Mouse (Mus musculus) spleen, postnatal 4 days (tissue): Measurements from ENCODE around the gene Marc2.

Experiments
- DNase-seq, 2 experiments: peaks; one replicate each; pipeline ENCODE4 v3.0.0; 2022; ENCODE audit warnings: low spot score in 2 of 2

Gene Marc2

DNA sequence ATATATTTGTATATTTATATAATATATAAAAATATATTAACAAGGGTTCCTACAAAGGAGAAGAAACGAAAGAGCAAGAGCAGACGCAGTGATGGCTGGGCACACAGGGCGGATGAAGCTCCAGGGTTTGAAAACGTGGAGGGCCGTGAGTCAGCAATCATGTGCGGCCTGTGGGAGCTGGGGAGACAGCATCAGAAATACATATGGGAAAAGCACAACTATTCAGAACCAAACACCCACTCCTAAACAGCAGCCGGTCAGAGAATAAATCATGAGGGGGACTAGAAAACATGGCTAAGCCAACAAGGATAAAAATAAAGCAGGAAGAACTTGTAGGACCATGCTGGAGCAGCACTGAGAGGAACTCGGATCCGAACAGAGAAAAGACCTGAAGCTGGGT is 11.0 kb upstream of the Marc2 start:
- no peak for DNase-seq

DNA sequence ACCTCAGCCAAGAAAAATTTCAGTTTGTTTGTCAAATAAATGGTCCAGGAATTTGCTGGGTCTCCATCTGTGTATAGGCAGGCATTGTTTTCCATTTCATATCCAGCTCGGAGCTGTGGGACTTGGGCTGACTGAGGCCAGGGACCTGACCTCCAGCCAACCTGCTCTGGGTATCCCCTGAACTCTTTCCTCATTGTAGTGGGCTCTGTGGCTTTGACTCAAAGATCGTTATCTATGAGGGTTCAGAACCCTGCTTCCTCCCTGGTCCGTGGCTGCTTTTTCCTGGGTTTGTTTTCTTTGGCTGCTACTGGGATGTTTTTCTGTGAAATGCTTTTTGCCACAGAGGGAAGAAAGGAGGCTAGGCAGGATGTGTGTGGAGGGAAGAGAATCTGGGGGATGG is 7.7 kb upstream of the Marc2 start:
- no peak for DNase-seq

DNA sequence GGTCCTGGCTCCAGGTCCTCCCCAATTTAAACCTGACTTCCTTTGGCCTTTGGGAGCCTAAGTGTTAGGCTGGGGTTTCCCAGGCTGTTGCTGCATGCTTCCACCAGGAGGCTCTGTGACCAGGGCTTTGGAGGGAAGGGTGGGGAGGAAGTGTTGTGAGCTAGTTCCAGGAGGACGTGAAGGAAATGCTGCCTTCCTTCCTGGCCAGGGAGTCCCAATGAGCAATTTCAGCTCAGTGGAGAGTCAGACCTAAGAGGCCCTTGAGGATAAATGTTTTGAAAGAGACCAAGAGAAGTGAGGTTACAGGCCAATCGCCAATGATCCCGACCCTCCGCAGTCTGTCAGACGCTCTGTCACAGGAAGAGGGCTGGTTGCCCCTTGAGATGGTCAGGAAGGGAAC is 7.1 kb upstream of the Marc2 start:
- DNase-seq = peak; percentile 67 to 83

DNA sequence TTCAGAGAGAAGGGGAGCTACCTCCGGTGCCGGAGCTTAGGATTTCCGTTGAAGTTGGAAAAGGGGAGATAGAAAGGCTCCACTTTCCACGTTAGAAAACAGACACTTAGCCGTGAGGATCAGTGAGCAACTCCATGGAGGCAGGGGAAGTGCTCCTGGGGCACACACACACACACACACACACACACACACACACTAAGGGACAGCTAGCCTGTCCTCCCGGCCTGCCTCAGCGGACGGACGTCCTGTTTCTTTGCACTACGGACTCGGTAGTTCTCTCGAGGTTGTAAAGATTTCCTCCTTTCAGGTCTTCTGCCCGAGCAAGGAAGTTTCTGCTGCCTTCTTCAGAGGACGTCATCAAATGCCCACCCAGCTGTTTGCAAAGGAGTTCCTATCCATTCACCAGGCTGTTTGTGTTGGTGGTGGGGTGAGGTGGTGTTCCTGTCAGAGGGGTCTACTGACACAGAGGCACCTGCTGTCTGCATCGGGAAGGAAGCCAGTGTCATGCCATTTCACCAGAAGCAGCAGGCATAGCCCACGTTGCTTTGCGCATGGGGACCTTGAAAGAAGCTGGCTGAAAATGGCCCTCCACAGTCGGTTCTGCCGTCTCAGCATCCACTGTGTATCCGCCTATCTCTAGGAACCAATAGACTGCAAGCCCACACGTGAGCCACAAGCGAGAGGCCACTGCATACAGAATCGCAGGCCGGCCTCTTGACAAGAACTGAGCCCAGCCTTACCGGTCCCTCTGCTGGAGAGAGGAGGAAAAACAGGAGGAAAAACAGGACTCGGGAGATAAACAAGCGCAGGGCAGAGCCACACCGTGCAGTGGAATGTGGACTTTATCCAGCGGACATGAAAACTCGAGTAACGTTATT is 5.7 kb upstream of the Marc2 start:
- peak; percentile 75 to 83 for DNase-seq

DNA sequence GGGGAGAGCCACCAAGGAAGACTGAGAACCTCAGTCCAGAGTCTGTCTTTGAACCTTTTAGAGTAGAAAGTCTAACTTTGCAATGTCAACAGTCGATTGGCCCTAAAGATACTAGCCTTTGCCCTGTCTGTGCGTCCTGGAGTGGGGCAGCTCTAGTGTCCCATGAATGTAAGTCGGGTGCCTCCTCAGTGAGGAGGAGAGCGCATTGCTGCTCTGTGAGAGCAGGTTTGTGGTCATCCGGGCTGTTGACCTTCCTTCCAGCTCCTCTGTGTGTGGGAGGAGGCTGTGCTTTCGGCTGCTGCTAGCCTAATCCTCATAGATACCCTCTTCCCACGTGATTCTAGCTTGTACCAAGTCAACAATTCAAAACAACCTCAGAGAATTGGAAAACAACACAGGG is 4.9 kb upstream of the Marc2 start:
- DNase-seq = no peak

DNA sequence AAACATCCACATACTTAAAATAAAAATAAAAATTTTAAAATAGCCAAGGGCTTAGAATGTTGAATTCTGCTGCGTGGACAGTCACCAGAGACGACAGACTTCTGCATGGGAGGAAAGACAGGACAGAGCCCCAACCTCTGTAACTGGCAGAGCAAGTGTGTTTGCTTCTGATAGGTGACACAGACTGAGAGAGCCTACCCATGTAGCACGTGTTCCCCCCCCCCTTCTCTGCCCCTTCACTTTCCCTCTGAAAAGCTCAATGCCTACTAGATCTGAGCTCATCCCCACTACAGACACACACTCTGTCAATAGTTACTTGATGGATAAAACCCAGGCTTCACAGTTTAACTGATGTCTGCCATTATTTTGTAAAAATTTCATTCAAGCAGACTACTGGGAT is 722 bp upstream of the Marc2 start:
- no peak for DNase-seq

DNA sequence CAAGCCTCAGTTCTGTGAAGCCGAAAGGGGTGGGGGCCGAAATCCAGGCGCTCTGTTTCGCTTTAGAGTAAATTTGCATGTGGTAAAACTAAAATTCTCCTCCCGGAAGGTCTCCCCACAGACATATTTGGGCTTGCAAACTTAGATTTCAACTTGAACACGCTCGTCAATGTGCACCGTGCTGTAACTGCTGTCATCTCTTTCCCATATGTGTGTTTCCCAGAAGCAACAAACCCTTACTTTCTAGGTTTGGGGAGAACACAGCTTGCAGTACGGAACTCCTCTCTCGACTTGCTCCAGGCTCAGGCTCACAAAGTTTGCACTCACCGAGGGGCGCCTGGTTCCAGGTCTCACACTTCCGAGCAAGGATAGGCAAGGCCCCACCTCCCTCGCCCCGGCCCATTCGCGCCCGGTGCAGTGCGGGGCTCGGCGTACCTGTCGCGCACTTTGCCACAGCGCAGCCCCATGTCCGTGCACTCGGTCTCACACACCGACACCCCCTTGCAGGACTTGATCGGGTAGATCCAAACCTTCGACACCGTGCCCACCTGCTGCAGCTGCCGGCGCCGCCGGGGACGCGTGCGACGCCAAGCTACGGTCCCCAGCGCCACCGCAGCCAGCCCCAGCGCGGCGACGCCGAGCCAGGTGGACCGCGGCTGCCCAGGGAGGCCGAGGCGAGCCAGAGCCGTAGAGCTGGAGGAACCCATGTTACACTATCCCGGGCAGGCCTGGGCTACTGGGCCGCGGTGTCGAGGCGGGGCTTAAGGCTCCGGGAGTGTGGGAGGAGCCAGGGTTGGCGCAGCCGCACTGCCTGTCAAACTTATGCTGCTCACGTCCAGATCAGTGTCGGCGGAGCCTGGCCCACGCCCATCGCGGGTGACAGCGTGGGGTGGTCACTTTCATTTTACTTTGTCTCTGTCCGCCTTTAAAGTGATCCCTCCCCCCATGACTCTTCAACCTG is 860 bp downstream of the Marc2 start:
- DNase-seq = peak; percentile 90 to 93

DNA sequence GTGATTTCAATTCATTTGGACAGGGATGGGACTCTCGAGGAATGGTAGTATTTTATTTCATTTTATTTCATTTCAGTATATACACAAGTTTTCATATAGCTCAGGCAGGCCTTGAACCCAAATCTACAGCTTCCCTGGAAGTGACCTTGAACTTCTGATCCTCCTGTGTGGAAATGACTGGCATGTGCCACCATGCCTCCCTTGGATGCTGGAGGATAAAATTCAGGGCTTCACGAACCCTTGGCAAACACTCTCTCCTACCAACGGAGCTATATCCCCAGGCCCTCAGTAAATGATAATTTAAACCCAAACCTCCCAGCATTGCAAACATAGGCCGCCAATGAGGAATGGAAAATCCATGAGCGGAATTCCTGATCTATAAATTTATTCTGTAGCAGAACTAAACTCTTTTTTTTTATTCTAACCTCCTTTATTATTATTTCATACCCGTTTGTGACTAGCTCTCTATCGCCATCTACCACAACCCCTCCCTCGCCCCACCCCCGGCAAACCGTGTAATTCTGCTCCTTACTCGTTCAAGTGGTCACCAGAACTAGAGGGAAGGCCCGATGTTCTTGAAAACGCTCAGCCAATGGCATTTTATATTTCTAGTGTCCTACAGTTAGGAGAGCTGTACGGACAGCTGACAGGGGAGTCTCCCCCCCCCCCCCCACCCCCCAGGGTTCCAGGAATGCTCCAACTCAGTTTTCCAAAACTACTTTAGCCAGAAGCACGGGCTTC is 1.8 kb downstream of the Marc2 start:
- DNase-seq = peak; percentile 37 to 69

DNA sequence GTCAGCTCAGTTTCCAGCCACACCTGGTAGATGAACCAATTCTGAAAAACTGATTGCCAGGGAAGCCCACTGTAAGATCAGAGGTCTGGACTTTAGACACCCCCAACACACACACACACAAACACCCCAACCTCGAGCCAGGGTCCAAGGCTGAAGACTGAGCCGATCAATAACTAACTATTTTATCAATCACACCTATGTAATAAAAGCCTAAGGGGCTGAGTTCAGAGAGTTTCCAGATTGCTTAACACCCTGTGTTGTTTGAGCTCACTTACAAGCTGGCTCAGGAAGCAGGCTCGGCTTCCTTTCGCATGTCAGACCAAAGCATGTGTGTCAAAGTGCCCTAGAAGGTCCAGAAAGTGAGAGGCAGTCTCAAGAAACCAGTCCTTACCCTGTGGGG is 8.6 kb downstream of the Marc2 start:
- DNase-seq = no peak

DNA sequence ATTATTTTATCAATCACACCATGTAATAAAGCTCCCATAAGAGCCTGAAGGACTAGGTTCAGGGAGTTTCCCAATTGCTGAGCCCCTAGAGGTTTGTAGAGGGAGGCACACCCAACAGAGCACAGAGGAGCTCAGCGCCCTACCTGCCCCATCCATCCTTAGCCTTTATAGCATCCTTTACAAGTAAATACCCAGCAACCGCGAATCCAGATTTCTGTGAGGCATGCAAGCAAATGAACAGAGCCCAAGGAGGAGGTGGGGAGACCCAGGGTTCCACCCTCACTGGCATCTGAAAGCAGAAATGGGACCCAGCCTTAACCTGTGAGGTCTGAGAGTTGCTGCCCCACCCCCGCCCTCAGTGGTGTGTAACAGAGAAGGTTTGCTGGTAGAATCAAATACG is 9.9 kb downstream of the Marc2 start:
- no peak for DNase-seq

DNA sequence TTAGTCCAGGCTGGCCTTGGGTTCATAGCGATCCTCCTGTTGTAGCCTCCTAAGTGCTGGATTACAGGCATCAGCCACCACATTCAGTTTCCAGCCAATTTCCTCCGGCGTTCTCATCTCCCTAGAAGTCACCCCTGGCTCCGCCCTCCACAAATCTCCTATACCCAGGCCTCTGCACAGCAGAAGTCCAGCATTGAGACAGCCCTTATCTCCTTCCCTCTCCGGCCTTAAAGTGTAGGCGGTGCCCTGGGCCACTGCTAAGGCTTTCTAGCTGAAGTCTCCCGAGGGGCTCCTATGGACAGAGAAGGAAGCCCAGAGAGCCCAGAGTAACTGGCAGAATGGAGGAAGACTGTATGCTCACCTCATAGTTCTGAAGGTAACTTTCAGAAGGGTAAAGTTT is 12.8 kb downstream of the Marc2 start:
- DNase-seq = no peak

DNA sequence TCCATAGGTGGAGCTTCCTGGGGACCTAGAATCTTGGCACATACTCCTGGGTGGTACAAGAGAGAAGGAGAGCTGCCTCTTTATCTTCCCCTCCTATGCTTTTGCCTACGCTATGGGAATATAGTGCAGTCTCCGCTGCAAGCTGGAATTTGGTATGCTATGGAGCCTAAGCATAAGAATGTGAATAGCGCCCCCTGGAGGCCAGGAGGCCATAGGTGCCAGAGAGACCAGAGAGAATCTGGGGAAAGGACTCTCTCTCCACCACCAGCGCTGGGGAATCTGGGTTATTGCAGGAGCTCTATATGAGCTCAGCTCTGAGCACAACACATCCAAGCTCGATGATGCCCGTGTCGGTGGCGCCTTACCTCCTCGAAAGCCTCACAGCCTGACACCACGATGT is 14.0 kb downstream of the Marc2 start:
- DNase-seq = no peak

DNA sequence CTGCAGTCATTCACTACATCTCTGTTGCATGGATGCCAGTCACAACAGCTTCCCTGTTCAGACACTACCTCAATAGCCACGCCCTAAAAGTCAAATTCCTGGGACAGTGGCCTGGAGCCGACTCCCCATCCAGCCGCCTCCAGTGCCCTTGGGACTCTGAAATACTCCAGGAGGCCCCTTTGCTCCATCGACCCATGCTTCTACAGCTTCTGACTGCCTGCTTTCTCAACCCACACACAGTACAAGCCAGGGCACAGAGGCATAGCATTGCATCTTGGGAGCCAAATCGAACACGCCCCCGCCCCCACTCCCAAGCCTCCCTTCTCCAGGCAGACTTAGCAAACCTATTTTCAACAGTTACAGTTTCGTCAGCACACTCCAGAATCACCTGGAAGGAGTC is 16.4 kb downstream of the Marc2 start:
- DNase-seq = no peak

DNA sequence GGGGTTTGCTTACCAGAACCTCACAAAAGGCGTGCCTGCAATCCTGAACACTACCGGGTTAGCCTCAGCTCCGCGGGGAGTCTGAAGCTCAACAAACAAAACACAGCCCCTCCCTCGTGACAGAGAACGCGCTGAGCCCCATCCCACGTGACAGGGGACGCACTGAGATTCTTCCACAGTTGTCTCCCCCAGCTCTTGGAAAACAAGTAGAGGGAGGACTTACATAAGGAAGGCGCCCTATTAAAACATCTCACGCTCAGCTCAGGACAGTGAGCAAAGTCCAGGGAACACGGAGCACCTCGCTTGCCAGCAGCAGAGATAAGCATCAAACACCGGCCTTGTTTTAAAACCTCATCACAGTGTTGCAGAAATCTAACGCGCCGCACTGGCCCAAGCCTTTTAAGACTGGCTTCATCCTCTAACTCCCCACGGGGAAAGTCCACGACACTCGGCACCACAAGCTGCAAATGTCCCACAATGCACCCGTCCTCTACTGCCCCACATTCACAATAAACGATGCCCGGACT is 19.0 kb downstream of the Marc2 start:
- no peak for DNase-seq

DNA sequence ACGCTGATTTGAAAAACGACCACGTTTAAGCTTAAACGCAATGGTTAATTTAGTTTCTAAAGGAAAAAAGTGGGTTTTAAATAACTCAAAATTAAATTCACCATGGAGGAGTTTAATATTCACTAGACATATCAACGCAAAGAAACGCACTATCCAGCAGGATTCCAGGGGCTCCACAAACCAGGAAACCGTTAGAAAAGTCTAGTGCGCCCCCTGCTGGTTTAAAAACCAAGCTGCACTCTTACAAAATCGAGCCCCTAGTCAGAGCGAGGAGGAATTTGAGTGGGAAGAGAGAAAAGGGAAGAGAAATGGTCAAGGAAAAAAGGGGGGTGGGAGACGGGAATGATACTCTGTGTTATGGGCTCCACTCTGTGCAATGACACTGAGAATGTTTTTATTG is 21.2 kb downstream of the Marc2 start:
- peak in 1 of 2 experiments; percentile 73 for DNase-seq

DNA sequence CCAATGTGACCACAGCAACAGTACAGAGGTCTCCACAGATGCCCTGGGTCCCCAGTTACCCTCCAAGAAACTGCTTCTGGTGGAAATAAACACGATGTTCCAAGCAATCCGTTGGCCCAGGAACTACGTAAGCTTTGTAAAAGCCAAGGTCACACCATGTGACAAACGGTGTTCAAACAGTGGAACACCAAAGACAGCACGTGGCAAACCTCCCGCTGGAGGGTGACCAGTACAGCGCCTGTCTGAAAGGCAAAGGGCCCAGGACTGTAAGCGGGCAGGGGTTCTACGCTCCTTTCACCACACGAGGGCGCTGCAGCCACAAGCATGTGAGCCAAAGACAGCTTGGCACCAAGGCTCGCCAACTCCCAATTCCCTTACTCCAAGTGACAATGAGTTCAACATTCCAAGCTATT is 21.8 kb downstream of the Marc2 start:
- DNase-seq = peak; percentile 83 to 96

DNA sequence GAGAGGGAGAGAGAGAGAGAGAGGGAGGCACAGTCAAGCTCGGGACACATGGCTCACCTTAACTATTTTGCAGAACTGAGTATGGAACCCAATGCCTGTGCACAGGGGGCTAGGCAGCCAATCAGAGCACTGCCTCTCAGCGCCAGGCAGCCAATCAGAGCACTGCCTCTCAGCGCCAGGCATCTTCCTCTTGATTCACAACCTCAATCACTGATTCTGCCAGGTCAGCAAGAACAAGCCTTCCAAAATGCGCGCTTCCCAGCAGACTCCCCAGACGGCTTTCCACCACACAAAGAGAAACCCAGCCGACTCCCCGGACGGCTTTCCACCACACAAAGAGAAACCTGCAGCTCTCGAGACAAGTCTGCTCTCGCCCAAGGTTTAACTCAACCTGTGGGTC is 23.6 kb downstream of the Marc2 start:
- no peak for DNase-seq

DNA sequence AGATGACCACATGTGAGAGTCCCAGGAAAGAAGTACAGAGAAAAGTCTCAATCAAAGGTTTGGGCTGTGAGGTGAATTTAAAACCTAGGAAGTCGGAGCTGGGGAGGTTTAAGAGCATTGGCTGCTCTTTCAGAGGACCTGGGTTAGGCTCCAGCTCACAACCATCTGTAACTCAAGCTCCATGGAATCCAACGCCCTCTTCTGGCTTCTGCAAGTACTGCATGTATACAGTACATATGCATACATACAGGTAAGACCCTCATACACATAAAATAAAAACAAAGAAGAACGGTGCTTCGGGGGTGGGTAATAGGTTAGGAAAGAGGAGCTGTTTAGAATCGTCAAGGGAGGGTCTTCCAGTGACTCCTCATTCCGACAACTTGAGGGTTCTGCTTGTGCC is 28.5 kb downstream of the Marc2 start:
- DNase-seq = no peak

DNA sequence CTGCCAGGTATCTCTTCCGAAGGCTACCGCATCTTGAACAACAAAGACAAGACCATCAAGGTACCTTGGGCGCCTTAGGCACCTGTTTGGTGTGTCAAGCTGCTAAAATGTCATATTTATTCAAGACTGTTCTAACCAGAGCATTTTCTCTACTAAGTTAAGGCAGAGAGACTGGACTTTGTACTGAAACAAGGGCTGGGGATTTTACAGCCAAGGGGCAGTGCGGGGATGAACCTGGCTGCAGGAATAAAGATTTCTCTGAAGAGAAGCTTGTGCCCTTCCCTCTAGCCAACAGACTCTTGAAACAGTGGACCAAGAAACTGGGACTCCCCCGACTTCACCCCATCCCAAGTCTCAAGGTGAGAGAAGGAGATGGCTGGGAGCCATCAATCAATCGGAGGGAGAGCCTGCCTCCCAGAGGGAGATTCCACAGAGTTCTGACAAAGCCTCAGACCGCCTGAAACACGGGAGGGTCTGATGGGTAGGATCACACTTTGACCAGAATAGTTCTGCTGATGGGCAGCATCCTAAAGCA is 34.5 kb downstream of the Marc2 start:
- no peak for DNase-seq

DNA sequence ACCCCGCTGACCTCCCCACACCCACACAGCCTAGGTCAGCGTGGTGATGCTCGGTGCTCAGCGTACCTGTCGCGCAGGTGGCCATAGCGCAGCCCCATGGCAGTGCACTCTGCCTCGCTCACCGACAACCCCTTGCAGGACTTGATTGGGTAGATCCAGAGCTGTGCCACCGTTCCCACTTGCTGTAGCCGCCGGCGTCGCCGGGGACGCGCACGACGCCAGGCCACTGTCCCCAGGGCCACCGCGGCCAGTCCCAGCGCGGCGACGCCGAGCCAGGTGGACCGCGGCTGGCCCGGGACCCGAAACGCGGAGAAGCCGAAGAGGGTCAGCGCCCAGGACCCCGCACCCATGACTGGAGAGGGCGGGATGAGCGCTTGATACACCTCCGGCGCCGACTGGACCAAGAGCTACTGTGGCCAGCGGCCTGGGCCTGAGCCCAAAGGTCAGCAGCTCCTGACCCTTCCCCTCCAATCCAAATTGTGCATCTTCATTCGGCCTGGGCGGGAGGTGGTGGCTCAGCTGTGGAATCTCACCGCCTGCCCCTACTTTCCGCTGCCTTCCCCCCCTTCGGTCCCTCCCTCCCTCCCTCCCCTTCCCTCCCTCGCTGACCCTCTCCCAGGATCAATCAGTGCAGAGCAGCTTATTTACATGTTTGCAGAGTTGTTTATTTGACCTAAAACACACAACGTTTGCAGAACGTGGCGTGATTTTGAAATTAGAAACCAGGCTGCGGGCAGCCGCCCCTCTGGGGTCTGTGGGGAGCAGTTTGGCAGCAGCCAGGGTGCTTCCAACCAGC is 35.3 kb downstream of the Marc2 start, which contains the start of gene Marc1:
Marc1 (minus strand) TSS at position 534 of the 796 bp plus-strand sequence.
- no peak for DNase-seq

DNA sequence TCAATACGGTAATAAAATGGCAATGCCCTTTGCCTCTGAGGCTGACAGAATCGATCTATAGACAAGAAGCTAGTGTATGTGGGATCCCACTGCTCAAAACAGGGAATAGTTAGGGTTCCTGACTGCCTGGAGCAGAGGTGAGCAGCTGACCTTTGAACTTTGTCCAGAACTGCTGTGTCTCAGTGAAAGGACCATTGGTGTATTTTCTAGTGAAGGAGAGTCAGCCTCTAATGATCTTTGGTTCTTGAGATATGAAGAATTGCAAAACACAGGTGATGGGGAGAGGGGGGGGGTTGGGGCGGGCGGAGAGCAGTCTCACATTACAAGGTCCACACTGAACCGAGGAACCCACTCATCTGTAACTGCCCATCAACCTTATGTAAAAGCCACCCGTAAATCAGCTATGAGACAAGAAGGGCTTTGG is 36.7 kb downstream of the Marc2 start:
- no peak for DNase-seq
